Mouse (Mus musculus) stomach, postnatal 0 days (tissue): Measurements from ENCODE around the gene Ssbp3.

Source experiments
- CTCF ChIP-seq: IDR thresholded peaks from 2 replicates; pipeline ENCODE4 v1.5.1; 2016; ENCODE audit warnings: antibody characterized with exemption, low read depth, mild to moderate bottlenecking, moderate library complexity
- EP300 ChIP-seq: optimal IDR thresholded peaks from 2 replicates; pipeline ENCODE3; 2016; ENCODE audit warnings: antibody characterized with exemption

GRCm38 (mm10) chr4:106901610-106902009 lies 8.9 kb upstream of the Ssbp3 start:
- TF ChIP-seq CTCF (no peak), EP300 (no peak)
